Mouse (Mus musculus) Patski (cell line): ENCODE data around the gene Ppp1r12c. TPM values are rescaled to one million over a fixed set of nuclear protein-coding genes. Genes with fewer than 3 reads are reported as not detected.

Source experiments
- ATAC-seq: fragments of 100-300 bp; one replicate; pipeline ENCODE4 v1.8.0; 2021
- CTCF ChIA-PET: fragments of 350-600 bp; sonication (Branson Sonifier 250); formaldehyde crosslinking; loops from one replicate; lab custom pipeline; 2022; ENCODE audit warnings: inconsistent platforms; lab: Charles Lee
- POLR2A ChIA-PET: fragments of 350-600 bp; sonication (Branson Sonifier 250); formaldehyde crosslinking; loops from one replicate; lab custom pipeline; 2022; ENCODE audit warnings: antibody characterized with exemption, inconsistent platforms; lab: Charles Lee
- DNase-seq: peaks from one replicate; pipeline ENCODE4 v3.0.0-alpha.2; 2011; ENCODE audit warnings: low read depth, low spot score
- H3K27me3 ChIP-seq: fragments of 371-371 bp; one replicate; pipeline ENCODE4 v1.5.1; 2021
- CTCF ChIP-seq: fragments of 100-300 bp; IDR thresholded peaks from one replicate; pipeline ENCODE4 v1.5.1; 2021
- in situ Hi-C: fragments of 300-500 bp; cut with MboI; formaldehyde crosslinking; loops from 3 replicates; pipeline ENCODE4 v1.11.1; 2018; ENCODE audit warnings: low pct_unique_long_range_greater_than_20kb, mixed read lengths
- polyA plus RNA-seq: library from polyadenylated mRNA; unstranded; gene quantifications from one replicate; pipeline ENCODE4 v1.2.3, GENCODE M21; 2021

The Ppp1r12c gene
- polyA plus RNA-seq, 1 experiment from 2014 or later = 85.2 TPM

DNA sequence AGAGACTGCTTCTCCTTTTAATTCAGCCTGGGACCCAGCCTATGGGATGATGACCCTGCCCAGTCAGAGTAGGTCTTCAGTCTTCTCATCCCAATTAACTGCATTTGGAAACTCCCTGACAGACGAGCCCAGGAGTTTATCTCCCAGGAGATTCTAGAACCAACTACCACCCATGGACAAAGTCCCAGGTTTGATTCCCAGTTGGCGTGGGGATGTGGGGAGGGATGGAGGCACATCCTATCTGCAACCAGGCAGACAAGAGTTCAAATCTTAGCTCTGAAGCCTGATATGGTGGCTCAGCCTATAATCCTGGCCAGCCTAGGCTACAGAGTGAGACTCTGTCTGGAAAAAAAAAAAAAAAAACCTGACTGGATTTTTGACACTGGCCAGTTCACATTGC lies 63.8 kb downstream of the Ppp1r12c start:
- H3K27me3 ChIP-seq = no peaks in the 10 kb centered on the region
- DNase-seq (no peak), ATAC-seq (no peak)
- in situ Hi-C loops = loop anchor here (25.0 kb wide), 1 partner anchor 1150 kb away; the partner anchor contains the start of genes Myadm and Prkcg
- no peak for TF ChIP-seq CTCF
- CTCF ChIA-PET = interaction anchor here (2.1 kb wide), 1 partner anchor 10 kb away, joined by 15 read pairs; no protein-coding TSS in a partner anchor
- POLR2A ChIA-PET = no interaction called here

GRCm38 (mm10) chr7:4432026-4432425 lies 69.5 kb downstream of the Ppp1r12c start:
- POLR2A ChIA-PET = no interaction called here
- in situ Hi-C loops = loop anchor here (25.0 kb wide), 1 partner anchor 1145 kb away; the partner anchor contains the start of genes Myadm and Prkcg
- TF ChIP-seq CTCF = no peak
- H3K27me3 ChIP-seq = no peaks in the 10 kb centered on the region
- no peak for DNase-seq
- CTCF ChIA-PET = interaction anchor here (1.1 to 2.5 kb wide), 4 partner anchors 9 to 724 kb away, joined by 3 to 17 read pairs (median 4); no protein-coding TSS in a partner anchor
- ATAC-seq = no peak

DNA sequence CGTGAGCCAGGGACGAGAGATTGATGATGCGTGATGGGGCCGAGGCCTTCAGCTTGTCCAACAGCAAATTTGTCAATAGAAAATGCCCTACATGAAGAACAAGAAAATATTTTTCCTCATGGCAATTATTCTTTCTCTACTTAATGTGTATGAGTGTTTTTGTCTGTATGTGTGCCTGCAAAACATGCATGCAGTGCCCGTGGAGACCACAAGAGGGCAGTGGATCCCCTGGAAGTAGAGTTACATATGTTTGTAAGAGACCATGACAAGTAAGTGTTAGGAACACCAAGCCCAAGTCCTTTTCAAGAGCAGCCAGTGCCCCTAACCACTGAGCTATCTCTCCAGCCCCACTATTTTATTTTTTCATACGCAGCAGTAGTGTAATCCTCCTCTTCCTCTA lies 69.9 kb downstream of the Ppp1r12c start:
- CTCF ChIA-PET = interaction anchor here (0.9 to 2.5 kb wide), 6 partner anchors 10 to 724 kb away, joined by 3 to 17 read pairs (median 4); no protein-coding TSS in a partner anchor
- in situ Hi-C loops = loop anchor here (25.0 kb wide), 1 partner anchor 1144 kb away; the partner anchor contains the start of genes Myadm and Prkcg
- no peaks in the 10 kb centered on the region for H3K27me3 ChIP-seq
- no peak for DNase-seq
- no peak for ATAC-seq
- peak; percentile 91 for TF ChIP-seq CTCF
- POLR2A ChIA-PET = no interaction called here

Other genes with a start within 250 kb of the Ppp1r12c start
- gene Ncr1, start 164.0 kb downstream of the Ppp1r12c start, polyA plus RNA-seq = not detected
- gene Gp6, start 103.9 kb downstream of the Ppp1r12c start, polyA plus RNA-seq = not detected
- gene Rdh13, start 56.0 kb downstream of the Ppp1r12c start, polyA plus RNA-seq = 45.3 TPM
- 0.04 TPM for gene Eps8l1, start 41.0 kb downstream of the Ppp1r12c start, polyA plus RNA-seq
- not detected for gene Tnnt1, start 14.7 kb upstream of the Ppp1r12c start, polyA plus RNA-seq
- 0.33 TPM for gene Tnni3, start 22.5 kb upstream of the Ppp1r12c start, polyA plus RNA-seq
- 1.9 TPM for gene Dnaaf3, start 30.8 kb upstream of the Ppp1r12c start, polyA plus RNA-seq
- gene Syt5, start 45.9 kb upstream of the Ppp1r12c start, polyA plus RNA-seq = 0.12 TPM
- not detected for gene Ptprh, start 102.4 kb upstream of the Ppp1r12c start, polyA plus RNA-seq
- gene Tmem86b, start 129.7 kb upstream of the Ppp1r12c start, polyA plus RNA-seq = 2.6 TPM
- gene Ppp6r1, start 157.3 kb upstream of the Ppp1r12c start, polyA plus RNA-seq = 82.6 TPM
- gene Hspbp1, start 183.4 kb upstream of the Ppp1r12c start, polyA plus RNA-seq = 80.2 TPM
- gene Brsk1, start 188.9 kb upstream of the Ppp1r12c start, polyA plus RNA-seq = 27.9 TPM
- 0.14 TPM for gene Tmem150b, start 223.6 kb upstream of the Ppp1r12c start, polyA plus RNA-seq
- gene Kmt5c, start 238.4 kb upstream of the Ppp1r12c start, polyA plus RNA-seq = 58.6 TPM